Mouse (Mus musculus): ENCODE results near the gene Stx6. TPM values are rescaled to one million over a fixed set of nuclear protein-coding genes. Genes with fewer than 3 reads are reported as not detected.

Stx6 gene
- polyA plus RNA-seq, 1 experiment from 2014 or later: 9.0 TPM

DNA sequence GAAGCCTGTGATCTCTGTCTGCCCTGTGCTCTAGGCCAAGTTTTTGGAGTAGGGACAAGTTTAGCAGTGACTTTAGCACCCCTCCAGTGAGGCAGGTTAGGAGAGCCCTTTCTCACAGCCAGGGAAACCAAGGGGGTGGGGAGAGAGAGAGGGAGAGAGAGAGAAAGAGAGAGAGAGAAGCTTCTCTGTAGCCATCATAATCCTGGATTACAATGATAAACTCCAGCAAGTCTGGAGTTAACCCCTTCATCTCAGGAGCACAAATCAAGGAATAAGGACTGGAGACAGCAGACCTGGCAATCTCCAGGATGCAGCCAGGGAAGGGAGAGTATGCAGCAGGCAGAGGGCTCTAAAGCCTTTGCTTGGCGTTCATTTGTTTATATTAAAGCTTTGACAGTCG lies 77.1 kb downstream of the Stx6 start:
- no peaks in the 10 kb centered on the region for H3K9me3 ChIP-seq (replicated peaks)
- no peak overlapping the region for H3K27ac ChIP-seq (replicated peaks)
- no peak overlapping the region for H3K9ac ChIP-seq
- peaks cover 6% of the 10 kb centered on the region; the same call in 1 of the 2 replicates for H3K27me3 ChIP-seq
- no peaks in the 10 kb centered on the region for H3K4me1 ChIP-seq (replicated peaks)
- 49% methylated on average over 2 of the region's 2 CpGs for WGBS (ENCODE audit: insufficient replicate concordance)
- H3K36me3 ChIP-seq (replicated peaks): no peaks in the 10 kb centered on the region
- no peak overlapping the region for H3K4me3 ChIP-seq (replicated peaks)
- no peak for ATAC-seq (ENCODE audit: insufficient read depth)
- no peak overlapping the region for H3K4me2 ChIP-seq

DNA sequence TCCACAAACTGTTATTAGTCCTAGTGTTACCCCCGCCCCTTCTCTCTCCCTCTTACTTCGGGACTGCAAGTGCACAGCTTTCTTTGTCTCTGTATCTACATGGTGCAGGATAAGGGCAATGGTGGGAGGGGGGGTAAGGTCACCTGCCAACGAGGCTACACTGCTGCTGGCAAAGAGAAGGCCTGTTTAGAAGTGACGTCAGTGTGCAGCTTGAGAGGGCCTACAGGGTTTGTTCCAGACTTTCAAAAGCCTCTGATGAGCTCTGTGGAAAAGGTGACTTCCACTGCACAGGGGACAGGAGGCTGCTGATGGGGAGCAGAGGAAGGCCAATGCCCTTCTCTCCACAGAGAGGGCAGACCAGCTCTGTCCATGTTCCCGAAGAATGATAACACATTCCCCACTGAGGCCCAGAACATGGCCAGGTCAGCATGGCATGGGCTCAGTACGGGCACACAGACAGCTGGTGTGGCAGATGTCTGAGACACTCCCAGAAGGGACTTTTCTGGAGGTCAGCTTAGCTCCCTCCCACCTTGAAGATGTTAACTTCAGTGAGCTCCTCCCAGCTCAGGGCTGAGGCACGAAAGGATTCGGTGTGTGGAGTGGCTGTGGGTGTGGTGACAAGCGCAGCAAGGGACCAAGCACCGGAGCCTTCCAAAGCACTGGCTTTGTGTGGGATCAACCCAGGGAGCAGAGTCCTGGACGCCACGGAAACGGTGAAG lies 78.0 kb downstream of the Stx6 start:
- no peaks in the 10 kb centered on the region for H3K9me3 ChIP-seq (replicated peaks)
- WGBS (ENCODE audit: insufficient replicate concordance): 60% methylated on average over 13 of the region's 13 CpGs
- H3K27ac ChIP-seq (replicated peaks): no peak overlapping the region
- H3K4me3 ChIP-seq (replicated peaks): no peak overlapping the region
- no peak overlapping the region for H3K9ac ChIP-seq
- H3K36me3 ChIP-seq (replicated peaks): no peaks in the 10 kb centered on the region
- ATAC-seq (ENCODE audit: insufficient read depth): no peak
- peaks cover 13% of the 10 kb centered on the region for H3K27me3 ChIP-seq
- no peak overlapping the region for H3K4me2 ChIP-seq
- no peaks in the 10 kb centered on the region for H3K4me1 ChIP-seq (replicated peaks)

- 63% methylated on average over 11 of the region's 11 CpGs for whole genome bisulfite sequencing (ENCODE audit: insufficient replicate concordance)
- Histone ChIP-seq H3K27ac (replicated peaks) (no peak overlapping the region), H3K27me3 (peaks cover 22% of the 10 kb centered on the region), H3K4me3 (replicated peaks) (no peak overlapping the region), H3K36me3 (replicated peaks) (no peaks in the 10 kb centered on the region), H3K9me3 (replicated peaks) (no peaks in the 10 kb centered on the region), H3K9ac (no peak overlapping the region), H3K4me2 (no peak overlapping the region), H3K4me1 (replicated peaks) (no peaks in the 10 kb centered on the region)
- ATAC-seq (ENCODE audit: insufficient read depth): no peak
Observed at GRCm38 (mm10) chr1:155237390-155237789, 78.9 kb downstream of the Stx6 start.

DNA sequence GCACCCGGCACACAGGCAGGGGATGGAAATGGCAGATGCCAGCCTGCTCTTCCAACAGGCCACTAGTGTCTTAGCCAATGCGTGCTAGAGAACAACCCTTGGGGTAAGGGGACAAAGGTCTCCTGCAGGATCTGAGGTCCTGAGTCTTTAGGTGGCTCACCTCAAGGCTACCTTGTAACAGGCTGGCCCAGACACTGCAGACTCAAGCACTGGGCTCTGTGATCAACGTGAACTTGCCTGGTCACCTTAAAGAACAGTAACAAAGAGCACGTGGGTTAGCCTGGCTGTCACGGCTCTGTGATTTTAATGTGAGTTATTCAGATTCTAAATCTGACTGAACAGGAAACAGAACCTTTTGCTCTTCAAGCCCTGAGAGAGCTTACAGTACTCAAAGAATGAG lies 79.6 kb downstream of the Stx6 start:
- Histone ChIP-seq H3K4me1 (replicated peaks) (no peaks in the 10 kb centered on the region), H3K27ac (replicated peaks) (no peak overlapping the region), H3K36me3 (replicated peaks) (no peaks in the 10 kb centered on the region), H3K4me3 (replicated peaks) (no peak overlapping the region), H3K4me2 (no peak overlapping the region), H3K9me3 (replicated peaks) (no peaks in the 10 kb centered on the region), H3K27me3 (peaks cover 29% of the 10 kb centered on the region), H3K9ac (no peak overlapping the region)
- 76% methylated on average over 5 of the region's 5 CpGs for WGBS (ENCODE audit: insufficient replicate concordance)
- no peak for ATAC-seq (ENCODE audit: insufficient read depth)

DNA sequence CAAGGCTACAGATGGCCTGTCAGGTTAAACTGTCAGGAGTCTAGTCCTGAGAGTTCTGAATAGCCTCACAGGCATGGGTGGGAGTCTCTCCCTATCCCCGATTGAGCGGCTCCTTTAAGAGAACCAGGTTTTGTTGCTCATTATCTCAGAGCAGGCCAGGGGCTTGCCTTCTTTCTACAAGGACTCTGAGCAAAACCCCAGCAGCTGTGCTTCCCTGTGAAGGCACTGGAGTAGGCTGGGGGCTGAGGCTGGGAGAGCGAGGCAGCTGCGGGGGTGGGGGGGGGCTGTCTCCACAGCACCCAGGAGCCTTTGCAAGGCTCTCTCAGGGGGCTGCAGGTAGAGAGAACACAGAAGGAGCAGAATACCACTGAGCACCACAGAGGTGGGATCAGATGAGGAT lies 80.7 kb downstream of the Stx6 start:
- H3K9ac ChIP-seq: no peak overlapping the region

GRCm38 (mm10) chr1:155239962-155240717 lies 81.6 kb downstream of the Stx6 start:
- Histone ChIP-seq H3K27me3 (peaks cover 49% of the 10 kb centered on the region), H3K4me1 (replicated peaks) (peaks cover 8% of the 10 kb centered on the region), H3K9ac (no peak overlapping the region), H3K4me3 (replicated peaks) (no peak overlapping the region), H3K9me3 (replicated peaks) (no peaks in the 10 kb centered on the region), H3K27ac (replicated peaks) (no peak overlapping the region), H3K4me2 (no peak overlapping the region), H3K36me3 (replicated peaks) (no peaks in the 10 kb centered on the region)
- ATAC-seq (ENCODE audit: insufficient read depth): no peak
- WGBS (ENCODE audit: insufficient replicate concordance): 40% methylated on average over 6 of the region's 6 CpGs

More for the DNA sequence above, 80.7 kb downstream of the Stx6 start:
- Histone ChIP-seq H3K4me2 (no peak overlapping the region), H3K36me3 (replicated peaks) (no peaks in the 10 kb centered on the region), H3K4me1 (replicated peaks) (peaks cover 3% of the 10 kb centered on the region; the same call in 1 of the 2 replicates), H3K4me3 (replicated peaks) (no peak overlapping the region), H3K27me3 (peaks cover 39% of the 10 kb centered on the region), H3K27ac (replicated peaks) (no peak overlapping the region), H3K9me3 (replicated peaks) (no peaks in the 10 kb centered on the region)
- no peak for ATAC-seq (ENCODE audit: insufficient read depth)
- WGBS (ENCODE audit: insufficient replicate concordance): 73% methylated on average over 4 of the region's 4 CpGs

DNA sequence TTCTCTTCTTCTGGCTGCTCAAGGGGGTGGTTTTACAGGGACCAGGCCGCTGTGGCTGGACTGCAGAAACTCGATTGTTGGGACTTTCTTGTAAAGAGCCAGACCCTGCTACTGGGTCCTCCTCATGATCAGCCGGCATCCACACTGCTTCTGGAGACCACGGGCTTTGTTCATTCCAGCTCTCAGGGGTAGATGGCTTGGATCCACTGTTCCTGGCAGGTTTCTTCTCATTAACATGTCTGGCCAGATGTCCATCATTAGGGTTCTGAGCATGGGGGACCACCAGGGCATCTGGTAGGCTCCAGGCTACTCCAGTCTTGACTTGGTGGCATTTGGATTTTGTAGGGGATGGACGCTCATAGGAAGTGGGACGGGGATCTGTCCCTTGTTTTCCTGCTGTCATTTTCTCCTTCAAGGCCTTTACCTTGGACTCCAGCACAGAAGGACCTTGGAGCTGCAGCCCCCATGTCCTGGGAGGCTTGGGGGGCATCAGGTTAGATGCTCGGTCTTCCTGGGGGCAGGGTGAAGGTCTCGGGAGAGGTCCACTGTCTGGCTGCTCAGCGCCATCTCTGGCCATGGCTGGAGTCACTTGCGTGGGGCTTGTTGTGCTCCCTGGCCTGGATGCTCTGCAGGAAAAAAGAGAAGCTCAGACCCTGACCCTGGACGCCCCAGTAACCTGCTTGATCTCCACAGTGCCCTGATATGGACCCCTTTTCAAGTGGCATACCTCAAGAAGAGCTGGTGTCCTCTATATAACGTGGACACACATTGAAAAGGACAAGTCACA lies 83.4 kb downstream of the Stx6 start:
- Histone ChIP-seq H3K4me3 (replicated peaks) (no peak overlapping the region), H3K27me3 (peaks cover 62% of the 10 kb centered on the region), H3K36me3 (replicated peaks) (no peaks in the 10 kb centered on the region), H3K9ac (no peak overlapping the region), H3K27ac (replicated peaks) (no peak overlapping the region), H3K4me1 (replicated peaks) (peaks cover 8% of the 10 kb centered on the region), H3K4me2 (no peak overlapping the region), H3K9me3 (replicated peaks) (no peaks in the 10 kb centered on the region)
- ATAC-seq (ENCODE audit: insufficient read depth): no peak
- WGBS (ENCODE audit: insufficient replicate concordance): 60% methylated on average over 12 of the region's 12 CpGs

GRCm38 (mm10) chr1:155242488-155242745 lies 83.9 kb downstream of the Stx6 start:
- peaks cover 8% of the 10 kb centered on the region for H3K4me1 ChIP-seq (replicated peaks)
- H3K4me2 ChIP-seq: no peak overlapping the region
- H3K9ac ChIP-seq: no peak overlapping the region
- no peak overlapping the region for H3K4me3 ChIP-seq (replicated peaks)
- H3K27me3 ChIP-seq: peaks cover 65% of the 10 kb centered on the region
- H3K36me3 ChIP-seq (replicated peaks): no peaks in the 10 kb centered on the region
- no peak for ATAC-seq (ENCODE audit: insufficient read depth)
- H3K9me3 ChIP-seq (replicated peaks): no peaks in the 10 kb centered on the region
- 61% methylated on average over 1 of the region's 1 CpGs for WGBS (ENCODE audit: insufficient replicate concordance)
- no peak overlapping the region for H3K27ac ChIP-seq (replicated peaks)

DNA sequence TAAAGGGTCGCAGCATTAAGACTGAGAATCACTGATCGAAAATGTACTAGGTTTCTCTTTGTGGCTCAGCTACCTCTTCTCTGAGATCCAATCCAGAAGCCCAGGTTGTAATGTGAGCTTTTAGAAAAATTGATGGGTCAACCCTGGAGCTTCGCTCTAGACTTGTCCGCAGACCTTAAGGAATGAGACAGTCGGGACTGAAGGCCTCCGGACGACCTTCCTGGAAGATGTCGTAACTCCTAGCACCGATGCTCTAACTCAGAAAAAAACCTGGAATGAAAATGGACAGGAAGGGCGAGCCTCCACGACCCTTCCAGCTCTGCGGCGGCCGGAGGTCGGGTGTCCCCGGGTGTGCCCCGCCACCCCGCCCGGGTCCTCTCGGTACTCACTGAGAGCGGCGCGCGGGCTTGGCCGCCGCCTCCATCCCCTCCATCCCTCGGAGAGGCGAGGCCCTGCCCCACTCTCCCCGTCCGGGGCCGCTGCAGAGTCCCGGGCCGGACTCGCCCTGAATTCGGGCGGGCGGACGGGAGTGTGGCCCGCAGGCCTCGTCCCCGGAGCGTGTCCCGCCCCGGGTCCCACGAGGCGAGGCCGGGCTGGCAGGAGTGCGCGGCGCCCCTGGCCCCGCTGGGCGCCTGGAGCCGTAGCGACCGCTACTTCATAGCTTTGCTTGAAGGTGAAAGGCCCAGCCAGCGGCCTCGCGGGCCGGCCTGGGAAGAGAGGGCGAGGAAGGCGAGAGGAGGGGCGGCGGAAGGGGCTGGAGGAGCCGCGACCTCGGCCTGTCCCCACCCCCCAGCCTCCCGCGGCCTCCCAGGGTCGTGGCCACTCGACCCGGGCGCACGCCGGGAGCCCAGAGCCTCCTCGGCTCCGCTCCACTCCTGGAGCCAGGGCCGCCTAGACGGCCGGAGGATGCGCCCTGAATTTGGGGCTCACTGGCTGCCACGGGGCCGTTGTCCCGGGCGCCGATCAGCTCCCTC lies 85.6 kb downstream of the Stx6 start, which contains the start of gene BC034090:
BC034090 (minus strand) TSS at position 648 of the 974 bp plus-strand sequence.
- H3K27ac ChIP-seq (replicated peaks): no peak within 1 kb of the TSS
- H3K9me3 ChIP-seq (replicated peaks): no peaks in the 10 kb centered on the region
- 2% methylated on average over 81 of the region's 85 CpGs for WGBS (ENCODE audit: insufficient replicate concordance)

GRCm38 (mm10) chr1:155244771-155245211 lies 86.3 kb downstream of the Stx6 start:
- WGBS (ENCODE audit: insufficient replicate concordance): 5% methylated on average over 29 of the region's 29 CpGs
- H3K4me1 ChIP-seq (replicated peaks): peaks cover 8% of the 10 kb centered on the region
- no peak for ATAC-seq (ENCODE audit: insufficient read depth)

More for the DNA sequence above, 85.6 kb downstream of the Stx6 start, which contains the start of gene BC034090:
- Histone ChIP-seq H3K27me3 (peaks cover 77% of the 10 kb centered on the region), H3K4me2 (peak within 1 kb of the TSS; percentile 65), H3K4me3 (replicated peaks) (peak within 1 kb of the TSS; percentile 50), H3K4me1 (replicated peaks) (peaks cover 8% of the 10 kb centered on the region), H3K9ac (no peak within 1 kb of the TSS), H3K36me3 (replicated peaks) (no peaks in the 10 kb centered on the region)
- no peak for ATAC-seq (ENCODE audit: insufficient read depth)

More at GRCm38 (mm10) chr1:155244771-155245211, 86.3 kb downstream of the Stx6 start:
- Histone ChIP-seq H3K9ac (no peak overlapping the region), H3K27ac (replicated peaks) (no peak overlapping the region), H3K4me3 (replicated peaks) (peak overlapping the region; percentile 50), H3K36me3 (replicated peaks) (no peaks in the 10 kb centered on the region), H3K27me3 (peaks cover 81% of the 10 kb centered on the region), H3K4me2 (peak overlapping the region; percentile 65), H3K9me3 (replicated peaks) (no peaks in the 10 kb centered on the region)
